ENCODE assay signal across 13 mouse cellular contexts in the genomic region with DNA sequence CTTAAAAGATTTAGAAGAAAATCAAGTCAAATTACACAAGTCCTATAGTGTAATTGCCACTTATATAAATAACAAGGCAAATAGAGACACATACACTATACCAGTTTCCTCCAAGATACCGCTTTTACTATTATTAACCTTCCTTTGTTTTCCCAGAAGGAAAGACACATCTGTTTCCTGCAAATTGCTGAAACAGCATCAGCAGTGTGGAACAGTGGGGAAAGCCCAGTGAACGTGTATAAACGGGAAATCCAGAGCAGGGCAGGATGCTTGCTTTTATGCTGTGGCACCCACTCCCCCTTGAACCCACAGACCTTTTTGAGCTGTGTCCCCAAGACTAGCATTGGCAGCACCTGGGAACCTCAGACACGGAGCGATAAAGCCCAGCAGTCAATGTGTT. TPM values are rescaled to one million over a fixed set of nuclear protein-coding genes. Genes with fewer than 3 reads are reported as not detected.
DNase-seq lines count a peak whose midpoint lies in the region; ATAC-seq and TF ChIP-seq lines count a peak whose summit lies in the region.
"Had no signal": no experiment of that assay in that cellular context is flagged by ENCODE, and none has a peak within 500 bp of the region (broad histone marks: within the 10 kb centered on the region; RNA-seq: fewer than 3 reads in every experiment).

No protein-coding gene starts in this region.

- H3K9ac ChIP-seq in heart, embryonic 15.5 days: no peak overlapping the region
- H3K9ac ChIP-seq in liver, postnatal 0 days (replicated peaks): no peak overlapping the region
- no peak overlapping the region for H3K9ac ChIP-seq in hindbrain, embryonic 14.5 days
- no peak overlapping the region for H3K9ac ChIP-seq in limb, embryonic 15.5 days
- H3K9ac ChIP-seq: limb, embryonic 13.5 days had no signal

- WGBS in heart, embryonic 15.5 days: 62% methylated on average over 5 of the region's 5 CpGs
- 64% methylated on average over 5 of the region's 5 CpGs for WGBS in liver, postnatal 0 days (ENCODE audit: insufficient replicate concordance)
- 33% methylated on average over 5 of the region's 5 CpGs for WGBS in hindbrain, embryonic 14.5 days
- WGBS in limb, embryonic 15.5 days: 41% methylated on average over 5 of the region's 5 CpGs

- TF ChIP-seq EP300 in liver, postnatal 0 days (IDR thresholded peaks at IDR 0.05; ENCODE audit: low read depth): peak; percentile 66; the same call in 1 of the 2 replicates

- DNase-seq in heart, postnatal 36 days: no peak
- DNase-seq in liver, postnatal 0 days: no peak
- DNase-seq in liver: no peak
- peak; percentile 25 for DNase-seq in hindbrain, embryonic 14.5 days (ENCODE audit: low spot score)
- no peak for DNase-seq in layer of hippocampus, adult 8-10 months (ENCODE audit: low spot score in 2 of 2)
- DNase-seq: adrenal gland, postnatal 14 days; gastrocnemius, postnatal 25 days; kidney, adult 18-20 months had no signal

- no peak; the same call in 1 of the 2 replicates for ATAC-seq in heart, embryonic 15.5 days (replicated peaks; ENCODE audit: insufficient number of reproducible peaks, insufficient read depth, low FRiP score, low read depth)
- ATAC-seq in liver, postnatal 0 days: no peak
- ATAC-seq in hindbrain, embryonic 14.5 days (ENCODE audit: low FRiP score): no peak
- ATAC-seq in limb, embryonic 15.5 days (ENCODE audit: insufficient number of reproducible peaks, low FRiP score, low TSS enrichment, low read depth): no peak

- TF ChIP-seq CTCF in liver, postnatal 0 days (IDR thresholded peaks at IDR 0.05; ENCODE audit: low read depth): no peak

- H3K4me1 ChIP-seq in heart, embryonic 15.5 days (replicated peaks): no peaks in the 10 kb centered on the region
- peaks cover 5% of the 10 kb centered on the region; the same call in 1 of the 2 replicates for H3K4me1 ChIP-seq in liver, postnatal 0 days (ENCODE audit: insufficient read depth)
- peaks cover 32% of the 10 kb centered on the region for H3K4me1 ChIP-seq in hindbrain, embryonic 14.5 days (replicated peaks; ENCODE audit: control insufficient read depth, insufficient read depth, low read length)
- H3K4me1 ChIP-seq in limb, embryonic 15.5 days: peaks cover 30% of the 10 kb centered on the region

- no peaks in the 10 kb centered on the region for H3K9me3 ChIP-seq in heart, embryonic 15.5 days (replicated peaks)
- H3K9me3 ChIP-seq in liver, postnatal 0 days (ENCODE audit: low read length): no peaks in the 10 kb centered on the region
- H3K9me3 ChIP-seq in hindbrain, embryonic 14.5 days (ENCODE audit: control insufficient read depth, low read length): no peaks in the 10 kb centered on the region
- H3K9me3 ChIP-seq in limb, embryonic 15.5 days: no peaks in the 10 kb centered on the region
- H3K9me3 ChIP-seq: limb, embryonic 13.5 days had no signal

- H3K27ac ChIP-seq in heart, embryonic 15.5 days: peak overlapping the region; percentile 49
- H3K27ac ChIP-seq in liver, postnatal 0 days (ENCODE audit: low read depth): 0 out of 2 replicates have a peak overlapping the region, but pooled peaks have one; percentile 18
- H3K27ac ChIP-seq in hindbrain, embryonic 14.5 days: peak overlapping the region; percentile 74
- peak overlapping the region; percentile 47 for H3K27ac ChIP-seq in limb, embryonic 15.5 days
- H3K27ac ChIP-seq: limb, embryonic 13.5 days; macrophage had no signal

- no peaks in the 10 kb centered on the region for H3K27me3 ChIP-seq in heart, embryonic 15.5 days
- no peaks in the 10 kb centered on the region for H3K27me3 ChIP-seq in liver, postnatal 0 days (ENCODE audit: insufficient read depth, low read length)
- H3K27me3 ChIP-seq in hindbrain, embryonic 14.5 days (ENCODE audit: control insufficient read depth, insufficient read depth, low read length): no peaks in the 10 kb centered on the region
- H3K27me3 ChIP-seq in limb, embryonic 15.5 days: no peaks in the 10 kb centered on the region
- H3K27me3 ChIP-seq: limb, embryonic 13.5 days had no signal

- H3K36me3 ChIP-seq in heart, embryonic 15.5 days: no peaks in the 10 kb centered on the region
- H3K36me3 ChIP-seq in liver, postnatal 0 days (replicated peaks; ENCODE audit: insufficient read depth, low read length): no peaks in the 10 kb centered on the region
- no peaks in the 10 kb centered on the region for H3K36me3 ChIP-seq in hindbrain, embryonic 14.5 days (replicated peaks; ENCODE audit: control insufficient read depth, insufficient read depth)
- H3K36me3 ChIP-seq in limb, embryonic 15.5 days: no peaks in the 10 kb centered on the region
- H3K36me3 ChIP-seq: limb, embryonic 13.5 days had no signal

- H3K4me2 ChIP-seq in heart, embryonic 15.5 days: no peak overlapping the region
- H3K4me2 ChIP-seq in liver, postnatal 0 days (ENCODE audit: low read depth, low read length): no peak overlapping the region
- H3K4me2 ChIP-seq in hindbrain, embryonic 14.5 days (replicated peaks): no peak overlapping the region
- H3K4me2 ChIP-seq in limb, embryonic 15.5 days: no peak overlapping the region
- H3K4me2 ChIP-seq: limb, embryonic 13.5 days had no signal

- intact Hi-C loops in heart, postnatal 36 days (cut with DNase I): no loop called here

- H3K4me3 ChIP-seq in heart, embryonic 15.5 days: no peak overlapping the region
- no peak overlapping the region for H3K4me3 ChIP-seq in liver, postnatal 0 days (ENCODE audit: low read depth, low read length)
- no peak overlapping the region for H3K4me3 ChIP-seq in hindbrain, embryonic 14.5 days (replicated peaks; ENCODE audit: low read length)
- H3K4me3 ChIP-seq in limb, embryonic 15.5 days: no peak overlapping the region
- H3K4me3 ChIP-seq: limb, embryonic 13.5 days; myocyte had no signal

RNA-seq across cellular contexts. Expression of a gene that starts 15.2 kb away (rescaled TPM):
- polyA plus RNA-seq in heart, embryonic 15.5 days (2015; fragmentation: Nextera tagmentation; extraction: Ambion mirVana): 1.8 and 2.5 TPM in 2 replicates
- 1 to 10 TPM; 4.2 to 4.5 TPM for total RNA-seq in heart, postnatal 36 days (2021)
- polyA plus RNA-seq in liver, postnatal 0 days (2015; fragmentation: Nextera tagmentation; extraction: Ambion mirVana): 2.9 and 3.2 TPM in 2 replicates
- polyA plus RNA-seq in hindbrain, embryonic 14.5 days (2014; fragmentation: Nextera tagmentation; extraction: Ambion mirVana): 14.4 and 15.5 TPM in 2 replicates
- polyA plus RNA-seq in limb, embryonic 15.5 days (2015; fragmentation: Nextera tagmentation; extraction: Ambion mirVana): 2.8 TPM in 2 replicates
- total RNA-seq in layer of hippocampus, adult 8-10 months (2022): 10 to 100 TPM in 3 of 4 experiments, 1 to 10 TPM in 1; 9.0 to 13.9 (median 11.2) TPM

Comparison
In these comparisons a context has a peak if more than half of its experiments do, and no peak if none do; other contexts are left out.
1. H3K27ac ChIP-seq: peak in every context shown above with its lines; median percentile 74 in hindbrain, embryonic 14.5 days; 49 in heart, embryonic 15.5 days; 47 in limb, embryonic 15.5 days; 18 in liver, postnatal 0 days.